Mouse (Mus musculus): ENCODE data around the gene Serpinb9e. TPM values are rescaled to one million over a fixed set of nuclear protein-coding genes. Genes with fewer than 3 reads are reported as not detected.

The Serpinb9e gene
- total RNA-seq (2023): not detected

GRCm38 (mm10) chr13:33249312-33249711, at the start of gene Serpinb9e:
TSS of gene Serpinb9e (plus strand) at chr13:33249612.

Other genes with a start within 250 kb of the Serpinb9e start
- 5.6 TPM for gene Serpinb9, start 246.4 kb upstream of the Serpinb9e start, total RNA-seq (2023)
- gene Serpinb9b, start 222.2 kb upstream of the Serpinb9e start, total RNA-seq (2023): not detected
- gene Serpinb1b, start 171.0 kb upstream of the Serpinb9e start, total RNA-seq (2023): not detected
- not detected for gene Serpinb9c, start 89.9 kb upstream of the Serpinb9e start, total RNA-seq (2023)
- gene Serpinb9d, start 56.7 kb upstream of the Serpinb9e start, total RNA-seq (2023): not detected
- gene Serpinb9f, start 74.5 kb downstream of the Serpinb9e start, total RNA-seq (2023): not detected
- not detected for gene Gm11397, start 146.1 kb downstream of the Serpinb9e start, total RNA-seq (2023)
- not detected for gene Serpinb9g, start 235.2 kb downstream of the Serpinb9e start, total RNA-seq (2023)

Data from CD4-positive naive resting alpha-beta T cell, adult 57 days (primary cell).